Mouse (Mus musculus): ENCODE results near the gene Atp13a2. TPM values are rescaled to one million over a fixed set of nuclear protein-coding genes. Genes with fewer than 3 reads are reported as not detected.

Gene Atp13a2
- polyA plus RNA-seq (2016; fragmentation: Nextera tagmentation; extraction: Ambion mirVana): 30.8 and 31.4 TPM in 2 replicates

DNA sequence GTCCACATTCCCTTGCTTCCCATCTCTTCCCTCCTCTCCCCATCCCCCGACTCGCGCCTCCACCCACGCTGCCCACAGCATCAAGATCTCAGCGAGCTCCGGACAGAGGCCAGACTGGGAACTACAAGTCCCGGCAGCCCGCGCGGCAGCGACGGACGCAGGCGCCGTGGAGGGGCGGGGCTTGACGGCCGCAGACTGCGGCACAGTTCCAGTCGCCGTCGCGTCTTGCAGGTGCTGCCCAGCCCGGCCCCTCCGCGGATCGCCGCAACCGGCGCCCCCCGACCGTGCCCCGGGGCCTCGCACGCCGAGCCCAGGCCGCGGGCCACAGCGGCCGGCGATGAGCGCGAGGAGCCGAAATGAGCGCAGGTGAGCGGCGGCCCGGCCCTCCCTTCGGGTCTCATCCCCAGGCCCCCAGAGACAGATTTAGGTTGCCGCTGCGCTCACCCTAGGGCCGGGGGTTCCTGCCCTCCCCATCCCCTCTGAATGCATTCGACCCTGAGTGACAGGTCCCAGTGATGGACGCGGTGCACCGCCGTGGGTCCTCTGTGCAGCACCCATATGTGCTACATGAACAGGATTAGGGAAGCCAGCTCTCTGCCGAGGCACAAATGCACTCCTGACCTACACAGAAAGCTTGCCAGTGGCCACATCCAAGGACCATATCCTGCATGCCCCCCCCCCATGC is at the start of gene Atp13a2:
Gene Atp13a2 (plus strand): TSS at position 163 of the 685 bp plus-strand sequence.
- Histone ChIP-seq H3K9ac (peak within 1 kb of the TSS; percentile 75), H3K36me3 (peaks cover 3% of the 10 kb centered on the region; the same call in 1 of the 2 replicates), H3K4me1 (peaks cover 52% of the 10 kb centered on the region), H3K4me3 (peak within 1 kb of the TSS; percentile 73), H3K9me3 (replicated peaks) (no peaks in the 10 kb centered on the region), H3K4me2 (peak within 1 kb of the TSS; percentile 85), H3K27me3 (replicated peaks) (no peaks in the 10 kb centered on the region; the same call in 1 of the 2 replicates), H3K27ac (peak within 1 kb of the TSS; percentile 23; the same call in 1 of the 2 replicates)
- WGBS (ENCODE audit: insufficient replicate concordance): under 1% methylated on average over 54 of the region's 58 CpGs
- ATAC-seq: peak; percentile 86

DNA sequence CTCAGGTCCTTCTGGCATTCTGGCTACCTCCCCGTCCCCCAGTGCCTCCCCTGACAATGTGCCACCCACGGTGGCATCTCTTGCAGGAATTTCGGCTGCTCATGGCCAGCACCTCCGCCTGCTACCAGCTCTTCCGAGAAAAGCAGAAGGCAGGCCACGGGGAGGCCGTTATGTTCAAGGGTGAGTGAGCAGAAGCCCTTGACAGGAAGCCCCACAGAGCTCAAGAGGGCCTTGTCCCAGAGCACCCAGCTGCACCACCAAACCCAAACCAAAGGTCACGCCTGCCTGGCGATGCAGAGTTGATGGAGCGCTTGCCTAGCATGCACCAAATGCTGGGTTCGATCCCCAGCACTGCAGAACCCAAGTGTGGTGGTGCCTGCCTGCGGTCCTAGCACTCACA is 42.3 kb upstream of the Atp13a2 start:
- Histone ChIP-seq H3K9ac (no peak overlapping the region), H3K4me1 (peaks cover 5% of the 10 kb centered on the region; the same call in 1 of the 2 replicates), H3K36me3 (no peaks in the 10 kb centered on the region), H3K27me3 (replicated peaks) (no peaks in the 10 kb centered on the region), H3K4me2 (no peak overlapping the region), H3K4me3 (no peak overlapping the region), H3K27ac (no peak overlapping the region; the same call in 1 of the 2 replicates), H3K9me3 (replicated peaks) (0 out of 2 replicates have a peak, but pooled peaks cover 3% of the 10 kb centered on the region)
- no peak for ATAC-seq
- 67% methylated on average over 12 of the region's 12 CpGs for WGBS (ENCODE audit: insufficient replicate concordance)

DNA sequence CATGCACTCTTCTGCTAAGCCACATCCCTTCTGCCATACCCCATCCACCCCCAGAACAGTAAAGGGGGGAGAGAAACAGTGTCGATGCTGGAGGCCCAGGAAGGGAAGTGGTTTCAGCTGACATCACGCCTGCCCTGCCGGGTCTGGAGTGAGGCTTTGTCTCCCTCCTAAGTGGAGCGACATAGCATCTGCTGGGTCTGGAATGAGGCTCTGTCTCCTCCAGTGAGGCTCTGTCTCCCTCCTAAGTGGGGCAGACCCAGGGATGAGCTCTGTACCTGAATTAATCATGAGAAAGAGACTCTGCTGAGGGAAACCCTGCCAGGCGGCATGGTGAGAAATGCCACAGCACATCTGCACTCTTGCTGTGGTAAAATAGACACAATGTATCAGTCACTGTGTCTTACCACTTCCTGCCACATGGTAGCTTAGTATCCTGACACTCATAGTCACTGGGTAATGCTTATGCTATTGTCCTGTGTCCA is 41.7 kb upstream of the Atp13a2 start:
- no peak overlapping the region for H3K9ac ChIP-seq
- 27% methylated on average over 5 of the region's 5 CpGs for WGBS (ENCODE audit: insufficient replicate concordance)
- peaks cover 5% of the 10 kb centered on the region; the same call in 1 of the 2 replicates for H3K4me1 ChIP-seq
- H3K27ac ChIP-seq: no peak overlapping the region
- H3K27me3 ChIP-seq (replicated peaks): no peaks in the 10 kb centered on the region
- 0 out of 2 replicates have a peak, but pooled peaks have one; percentile 40 for ATAC-seq
- H3K4me3 ChIP-seq: no peak overlapping the region
- H3K9me3 ChIP-seq (replicated peaks): 0 out of 2 replicates have a peak, but pooled peaks cover 3% of the 10 kb centered on the region
- H3K36me3 ChIP-seq: no peaks in the 10 kb centered on the region
- H3K4me2 ChIP-seq: no peak overlapping the region

DNA sequence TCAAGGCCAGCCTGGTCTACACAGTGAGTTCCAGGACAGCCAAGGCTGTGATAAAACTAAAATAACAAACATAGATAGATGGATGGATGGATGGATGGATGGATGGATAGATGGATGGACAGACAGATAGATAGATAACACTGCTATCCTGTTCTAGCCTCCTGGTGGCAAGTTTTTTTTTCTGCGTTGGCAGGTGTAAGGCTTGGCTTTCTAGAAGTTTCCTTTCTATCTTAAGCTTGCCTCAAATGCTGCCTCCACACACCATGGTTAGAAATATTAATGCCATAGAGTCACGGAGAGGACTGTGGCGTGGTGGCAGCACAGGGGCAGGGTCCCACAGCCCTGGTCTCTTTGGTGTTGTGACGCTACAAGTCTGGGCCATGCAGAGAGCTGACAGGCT is 41.1 kb upstream of the Atp13a2 start:
- no peaks in the 10 kb centered on the region for H3K27me3 ChIP-seq (replicated peaks)
- no peak for ATAC-seq
- no peaks in the 10 kb centered on the region for H3K36me3 ChIP-seq
- H3K27ac ChIP-seq: no peak overlapping the region
- no peak overlapping the region for H3K4me2 ChIP-seq
- WGBS (ENCODE audit: insufficient replicate concordance): 83% methylated on average over 4 of the region's 4 CpGs
- no peak overlapping the region for H3K4me3 ChIP-seq
- H3K4me1 ChIP-seq: peaks cover 5% of the 10 kb centered on the region; the same call in 1 of the 2 replicates
- H3K9ac ChIP-seq: no peak overlapping the region
- 0 out of 2 replicates have a peak, but pooled peaks cover 3% of the 10 kb centered on the region for H3K9me3 ChIP-seq (replicated peaks)

DNA sequence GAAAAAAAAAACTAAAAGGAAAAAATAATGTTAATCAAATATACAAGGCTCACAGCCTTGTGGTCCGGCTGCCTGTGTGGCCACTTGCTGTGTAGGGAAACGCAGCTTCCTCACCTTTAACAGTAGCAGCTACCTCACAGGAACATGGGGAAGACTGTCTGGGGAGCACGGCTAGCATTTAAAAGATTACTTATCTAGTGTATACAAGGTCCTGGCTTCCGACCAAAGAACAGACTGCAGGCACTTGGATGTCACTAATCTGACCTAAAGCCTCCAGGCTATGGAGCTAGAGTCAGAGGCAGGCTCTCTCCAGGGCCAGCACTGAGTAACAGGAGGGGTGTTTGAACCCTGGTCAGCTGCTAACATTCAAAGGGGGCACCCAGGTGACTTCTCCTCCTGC is 40.6 kb upstream of the Atp13a2 start:
- no peak overlapping the region for H3K9ac ChIP-seq
- no peak overlapping the region for H3K4me3 ChIP-seq
- H3K4me2 ChIP-seq: no peak overlapping the region
- no peaks in the 10 kb centered on the region for H3K27me3 ChIP-seq (replicated peaks)
- H3K27ac ChIP-seq: no peak overlapping the region
- no peaks in the 10 kb centered on the region for H3K36me3 ChIP-seq
- no peak for ATAC-seq
- WGBS (ENCODE audit: insufficient replicate concordance): 31% methylated on average over 4 of the region's 4 CpGs
- 0 out of 2 replicates have a peak, but pooled peaks cover 3% of the 10 kb centered on the region for H3K9me3 ChIP-seq (replicated peaks)
- H3K4me1 ChIP-seq: peaks cover 5% of the 10 kb centered on the region; the same call in 1 of the 2 replicates

DNA sequence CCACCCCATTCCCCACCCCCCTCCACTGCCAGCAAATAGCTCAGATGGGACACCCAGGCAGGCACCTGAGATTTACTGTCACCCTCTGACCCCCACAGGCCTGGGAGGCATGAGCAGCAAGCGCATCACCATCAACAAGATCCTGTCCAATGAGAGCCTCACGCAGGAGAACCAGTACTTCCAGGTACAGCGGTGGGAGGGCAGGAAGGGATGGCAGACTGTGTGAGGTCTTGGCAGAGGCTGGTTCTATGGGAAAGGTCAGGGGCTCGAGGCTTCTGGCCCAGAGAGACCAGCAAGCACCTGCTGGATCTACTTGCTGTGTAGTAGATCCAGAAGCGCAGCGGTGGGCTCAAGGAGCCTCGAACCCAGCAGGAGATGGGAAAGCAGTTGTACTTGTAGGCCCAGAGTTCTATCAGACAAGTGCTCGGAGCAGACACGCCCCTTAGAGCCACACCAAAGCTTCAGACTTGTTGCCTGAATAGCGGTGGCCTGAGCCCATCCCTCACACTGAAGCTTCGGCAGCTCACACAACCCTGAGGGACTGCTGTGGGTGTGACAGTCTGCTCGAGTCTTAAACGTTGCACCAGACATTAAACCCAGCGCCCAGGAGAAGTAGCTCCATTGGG is 40.0 kb upstream of the Atp13a2 start:
- WGBS (ENCODE audit: insufficient replicate concordance): 62% methylated on average over 14 of the region's 14 CpGs
- Histone ChIP-seq H3K27me3 (replicated peaks) (no peaks in the 10 kb centered on the region), H3K4me3 (no peak overlapping the region), H3K36me3 (no peaks in the 10 kb centered on the region), H3K9ac (no peak overlapping the region), H3K27ac (no peak overlapping the region), H3K4me1 (peaks cover 5% of the 10 kb centered on the region; the same call in 1 of the 2 replicates), H3K4me2 (no peak overlapping the region), H3K9me3 (replicated peaks) (0 out of 2 replicates have a peak, but pooled peaks cover 3% of the 10 kb centered on the region)
- ATAC-seq: no peak

DNA sequence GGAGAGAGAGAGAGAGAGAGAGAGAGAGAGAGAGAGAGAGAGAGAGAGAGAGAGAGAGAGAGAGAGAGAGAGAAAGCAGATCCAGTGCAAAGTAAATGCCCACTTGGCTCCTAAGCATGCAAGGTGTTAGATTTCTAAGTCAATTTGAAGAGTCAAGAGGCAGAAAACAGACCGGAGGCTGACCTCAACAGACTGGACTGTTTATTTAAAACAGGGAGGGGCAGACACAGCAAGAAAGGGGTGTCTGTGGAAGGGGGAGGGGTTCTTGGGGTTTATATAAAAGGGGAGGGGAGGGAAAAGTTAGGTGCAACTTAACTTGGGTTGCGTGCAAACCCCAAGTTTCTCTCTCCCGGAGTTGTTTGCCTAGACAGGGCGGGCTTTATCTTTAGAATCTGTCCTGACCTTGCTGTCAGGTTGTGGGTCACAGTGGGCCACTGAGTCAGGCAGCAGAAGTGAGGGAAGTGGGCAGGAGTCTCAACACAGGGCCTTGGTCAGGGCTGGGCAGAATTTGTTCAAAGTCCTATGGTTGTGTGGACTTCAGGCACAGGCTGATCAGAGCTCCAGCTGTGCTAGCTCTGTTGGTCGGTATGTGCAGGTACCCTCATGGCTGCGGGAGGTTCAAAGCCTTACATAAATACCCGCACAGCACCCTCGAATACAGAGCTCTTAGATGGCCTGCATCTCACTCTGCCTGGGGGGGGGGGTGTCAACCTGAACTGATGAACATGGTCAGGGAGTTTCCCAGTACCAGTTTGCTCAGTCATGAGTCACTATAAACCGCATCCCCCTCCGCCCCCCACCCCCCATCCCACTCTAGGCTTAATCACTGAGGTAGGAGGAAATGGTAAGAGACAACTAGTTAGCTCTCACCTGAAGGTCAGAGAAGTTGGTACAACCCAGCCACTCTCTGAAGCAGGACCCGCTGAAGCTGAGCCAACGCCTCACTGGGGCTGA is 38.9 kb upstream of the Atp13a2 start:
- no peak overlapping the region for H3K9ac ChIP-seq
- ATAC-seq: no peak
- H3K4me1 ChIP-seq: peaks cover 5% of the 10 kb centered on the region
- no peaks in the 10 kb centered on the region for H3K27me3 ChIP-seq (replicated peaks)
- H3K27ac ChIP-seq: no peak overlapping the region
- 74% methylated on average over 12 of the region's 12 CpGs for WGBS (ENCODE audit: insufficient replicate concordance)
- H3K4me3 ChIP-seq: no peak overlapping the region
- H3K4me2 ChIP-seq: no peak overlapping the region
- H3K9me3 ChIP-seq (replicated peaks): 0 out of 2 replicates have a peak, but pooled peaks cover 3% of the 10 kb centered on the region
- H3K36me3 ChIP-seq: no peaks in the 10 kb centered on the region

DNA sequence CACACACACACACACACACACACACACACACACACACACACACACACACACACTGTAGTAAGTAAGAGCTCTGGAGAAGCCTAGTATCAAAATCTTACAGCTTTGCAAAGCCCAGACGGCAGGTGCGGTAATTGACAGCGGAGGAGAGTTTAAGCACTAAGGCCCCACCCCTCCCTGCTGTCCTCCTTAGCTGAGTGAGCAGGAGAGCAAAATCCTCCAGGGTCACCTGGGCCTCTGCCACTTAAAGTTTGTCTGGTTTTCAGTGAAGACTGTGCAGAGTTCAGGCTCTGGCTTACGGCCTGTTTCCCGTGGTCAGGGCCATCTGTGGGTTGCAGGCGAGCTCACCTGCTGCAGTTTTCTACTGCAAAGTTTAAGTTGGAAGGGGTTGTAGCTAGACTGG is 38.2 kb upstream of the Atp13a2 start:
- Histone ChIP-seq H3K27me3 (replicated peaks) (no peaks in the 10 kb centered on the region), H3K36me3 (no peaks in the 10 kb centered on the region), H3K9ac (no peak overlapping the region), H3K4me1 (peaks cover 5% of the 10 kb centered on the region), H3K4me3 (no peak overlapping the region), H3K27ac (no peak overlapping the region), H3K9me3 (replicated peaks) (0 out of 2 replicates have a peak, but pooled peaks cover 3% of the 10 kb centered on the region), H3K4me2 (no peak overlapping the region)
- ATAC-seq: no peak
- WGBS (ENCODE audit: insufficient replicate concordance): 74% methylated on average over 6 of the region's 6 CpGs

DNA sequence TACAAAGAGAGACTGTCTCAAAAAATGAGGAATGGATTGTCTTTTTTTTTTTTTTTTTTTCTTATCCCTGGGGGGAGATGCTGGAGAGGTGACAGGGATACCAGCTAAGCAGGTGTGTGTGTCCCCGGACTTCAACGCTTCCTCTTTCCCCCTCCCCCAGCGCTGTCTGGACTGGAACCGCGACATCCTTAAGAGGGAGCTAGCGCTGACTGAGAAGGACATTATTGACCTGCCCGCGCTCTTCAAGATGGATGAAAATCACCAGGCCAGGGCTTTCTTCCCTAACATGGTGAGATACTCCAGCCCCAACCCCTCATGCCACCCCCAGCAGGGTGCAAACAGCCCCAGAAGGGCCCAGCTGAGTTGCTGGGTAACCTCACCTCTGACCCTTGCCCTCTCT is 37.6 kb upstream of the Atp13a2 start:
- H3K9me3 ChIP-seq (replicated peaks): 0 out of 2 replicates have a peak, but pooled peaks cover 2% of the 10 kb centered on the region
- 69% methylated on average over 8 of the region's 8 CpGs for WGBS (ENCODE audit: insufficient replicate concordance)
- no peak for ATAC-seq

DNA sequence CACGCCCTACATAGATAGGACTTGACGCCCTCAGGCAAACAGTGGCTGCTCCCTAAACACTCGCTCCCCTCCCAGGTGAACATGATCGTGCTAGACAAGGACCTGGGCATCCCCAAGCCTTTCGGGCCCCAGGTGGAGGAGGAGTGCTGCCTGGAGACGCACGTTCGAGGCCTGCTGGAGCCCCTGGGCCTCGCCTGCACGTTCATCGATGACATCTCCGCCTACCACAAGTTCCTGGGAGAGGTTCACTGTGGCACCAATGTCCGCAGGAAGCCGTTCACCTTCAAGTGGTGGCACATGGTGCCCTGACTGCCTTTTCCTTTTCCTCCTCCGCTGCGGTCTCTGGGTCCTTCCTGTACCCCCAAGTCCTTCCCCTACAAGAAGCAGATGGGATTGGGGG is 37.1 kb upstream of the Atp13a2 start:
- no peaks in the 10 kb centered on the region for H3K9me3 ChIP-seq (replicated peaks)
- ATAC-seq: no peak
- H3K4me2 ChIP-seq: no peak overlapping the region
- no peak overlapping the region for H3K27ac ChIP-seq
- no peak overlapping the region for H3K9ac ChIP-seq
- H3K4me1 ChIP-seq: peaks cover 5% of the 10 kb centered on the region
- no peak overlapping the region for H3K4me3 ChIP-seq
- H3K36me3 ChIP-seq: no peaks in the 10 kb centered on the region
- 66% methylated on average over 16 of the region's 16 CpGs for WGBS (ENCODE audit: insufficient replicate concordance)
- no peaks in the 10 kb centered on the region; the same call in 1 of the 2 replicates for H3K27me3 ChIP-seq (replicated peaks)

More for the DNA sequence above, 37.6 kb upstream of the Atp13a2 start:
- Histone ChIP-seq H3K9ac (no peak overlapping the region), H3K36me3 (no peaks in the 10 kb centered on the region), H3K4me3 (no peak overlapping the region), H3K27ac (no peak overlapping the region), H3K4me1 (peaks cover 5% of the 10 kb centered on the region), H3K4me2 (no peak overlapping the region), H3K27me3 (replicated peaks) (no peaks in the 10 kb centered on the region; the same call in 1 of the 2 replicates)

DNA sequence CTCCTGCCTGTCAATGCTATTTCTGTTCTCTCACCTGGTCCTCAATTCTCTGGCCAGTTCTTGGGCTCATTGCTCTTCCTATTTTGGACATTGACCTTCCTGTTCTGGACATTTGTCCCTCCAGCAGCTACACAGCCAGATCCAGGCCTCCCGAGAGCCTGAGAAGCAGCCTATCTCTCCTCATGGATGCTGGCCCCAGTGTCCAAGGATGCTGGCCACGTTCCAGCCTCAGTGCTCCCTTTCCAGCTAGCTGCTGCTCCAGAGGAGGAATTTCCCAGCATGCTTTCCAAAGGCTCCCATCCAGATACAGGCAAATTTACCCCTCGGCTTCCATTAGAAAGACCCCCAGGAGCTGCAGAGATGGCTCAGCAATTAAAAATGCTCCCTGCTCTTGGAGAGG is 36.1 kb upstream of the Atp13a2 start:
- 75% methylated on average over 3 of the region's 3 CpGs for WGBS (ENCODE audit: insufficient replicate concordance)
- no peak overlapping the region for H3K4me3 ChIP-seq
- H3K4me1 ChIP-seq: peaks cover 5% of the 10 kb centered on the region
- H3K36me3 ChIP-seq: no peaks in the 10 kb centered on the region
- H3K9me3 ChIP-seq (replicated peaks): no peaks in the 10 kb centered on the region
- H3K9ac ChIP-seq: no peak overlapping the region
- no peak overlapping the region for H3K27ac ChIP-seq
- no peak for ATAC-seq
- H3K27me3 ChIP-seq (replicated peaks): peaks cover 4% of the 10 kb centered on the region
- H3K4me2 ChIP-seq: no peak overlapping the region
